Mouse (Mus musculus) 416B (cell line): Measurements from ENCODE around the gene Dab1.

Experiments
- DNase-seq: peaks from one replicate; pipeline ENCODE4 v3.0.0; 2011; ENCODE audit warnings: low read depth

The Dab1 gene

GRCm38 (mm10) chr4:104374191-104374590 is 755.0 kb downstream of the Dab1 start:
- no peak for DNase-seq

- DNase-seq: no peak
Measured at GRCm38 (mm10) chr4:104384704-104385103, 765.5 kb downstream of the Dab1 start.

GRCm38 (mm10) chr4:104385272-104385671 is 766.1 kb downstream of the Dab1 start:
- no peak for DNase-seq

GRCm38 (mm10) chr4:104395515-104395914 is 776.4 kb downstream of the Dab1 start:
- no peak for DNase-seq

- DNase-seq: no peak
Measured at GRCm38 (mm10) chr4:104396095-104396494, 776.9 kb downstream of the Dab1 start.

GRCm38 (mm10) chr4:104399106-104399730 is 780.1 kb downstream of the Dab1 start:
- no peak for DNase-seq

- no peak for DNase-seq
Measured at GRCm38 (mm10) chr4:104404099-104404498, 784.9 kb downstream of the Dab1 start.

- no peak for DNase-seq
Measured at GRCm38 (mm10) chr4:104410922-104411321, 791.8 kb downstream of the Dab1 start.

- no peak for DNase-seq
Measured at GRCm38 (mm10) chr4:104415482-104415881, 796.3 kb downstream of the Dab1 start.

GRCm38 (mm10) chr4:104418354-104418753 is 799.2 kb downstream of the Dab1 start:
- no peak for DNase-seq

GRCm38 (mm10) chr4:104420983-104421680 is 802.0 kb downstream of the Dab1 start:
- no peak for DNase-seq

- DNase-seq: no peak
Measured at GRCm38 (mm10) chr4:104429127-104429526, 810.0 kb downstream of the Dab1 start.

- no peak for DNase-seq
Measured at GRCm38 (mm10) chr4:104431231-104431855, 812.2 kb downstream of the Dab1 start.

- DNase-seq: no peak
Measured at GRCm38 (mm10) chr4:104432150-104432549, 813.0 kb downstream of the Dab1 start.

- DNase-seq: no peak
Measured at GRCm38 (mm10) chr4:104435736-104436135, 816.6 kb downstream of the Dab1 start.

GRCm38 (mm10) chr4:104436411-104436810 is 817.3 kb downstream of the Dab1 start:
- DNase-seq: no peak

GRCm38 (mm10) chr4:104438730-104439129 is 819.6 kb downstream of the Dab1 start:
- no peak for DNase-seq

- DNase-seq: no peak
Measured at GRCm38 (mm10) chr4:104439641-104440040, 820.5 kb downstream of the Dab1 start.

- DNase-seq: no peak
Measured at GRCm38 (mm10) chr4:104442925-104443747, 824.0 kb downstream of the Dab1 start.

- no peak for DNase-seq
Measured at GRCm38 (mm10) chr4:104443775-104444174, 824.6 kb downstream of the Dab1 start.

- DNase-seq: no peak
Measured at GRCm38 (mm10) chr4:104444985-104445384, 825.8 kb downstream of the Dab1 start.

- no peak for DNase-seq
Measured at GRCm38 (mm10) chr4:104448199-104448598, 829.0 kb downstream of the Dab1 start.
